Mouse (Mus musculus) B cell, adult (primary cell): ENCODE results near the gene Cacna1b. TPM values are rescaled to one million over a fixed set of nuclear protein-coding genes. Genes with fewer than 3 reads are reported as not detected.

Experiments
- total RNA-seq: library from RNA; stranded (reverse); gene quantifications from 4 replicates; pipeline ENCODE4 v1.2.4, GENCODE M21; 2023; ENCODE audit not compliant: inconsistent age

The Cacna1b gene
- 0.06 to 0.84 TPM (median 0.38 TPM) in 3 of 4 replicates, not detected in the other for total RNA-seq

DNA sequence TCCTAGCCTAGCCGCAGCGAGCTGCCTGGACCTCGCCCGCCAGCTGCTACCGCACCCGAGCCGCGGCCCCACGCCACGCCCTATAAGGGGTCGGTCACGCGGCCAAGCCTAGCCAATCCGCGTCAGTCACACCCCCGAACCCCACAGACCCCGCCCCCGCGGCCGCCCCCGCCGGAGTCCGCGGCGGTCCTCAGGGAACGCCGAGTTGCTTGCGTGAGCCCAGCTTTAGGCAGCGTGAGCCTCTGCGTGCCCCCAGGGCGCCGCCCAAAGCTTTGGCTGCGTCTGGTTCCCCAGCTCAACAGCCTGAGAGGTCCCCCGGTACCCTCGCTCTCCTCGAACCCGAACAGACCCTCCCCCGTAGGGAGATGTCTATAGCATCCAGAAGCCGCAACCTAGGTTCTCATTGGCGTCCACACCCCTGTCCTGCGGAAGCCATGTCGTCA is at the start of gene Cacna1b:
Gene Cacna1b (minus strand): TSS at position 38 of the 443 bp plus-strand sequence.

Other genes with a start within 250 kb of the Cacna1b start
- gene Ehmt1, start 156.5 kb upstream of the Cacna1b start, total RNA-seq: 107 to 123 TPM (median 119 TPM) in 4 replicates
- 125 to 147 TPM (median 141 TPM) in 4 replicates for gene Arrdc1, start 172.1 kb upstream of the Cacna1b start, total RNA-seq
- gene Zmynd19, start 186.6 kb upstream of the Cacna1b start, total RNA-seq: 13.7 to 21.0 TPM (median 17.2 TPM) in 4 replicates
- 14.7 to 21.6 TPM (median 15.3 TPM) in 4 replicates for gene Dph7, start 199.2 kb upstream of the Cacna1b start, total RNA-seq
- 19.6 to 23.9 TPM (median 21.2 TPM) in 4 replicates for gene Mrpl41, start 211.9 kb upstream of the Cacna1b start, total RNA-seq
- 117 to 130 TPM (median 125 TPM) in 4 replicates for gene Pnpla7, start 212.9 kb upstream of the Cacna1b start, total RNA-seq